Mouse (Mus musculus) adrenal gland (tissue): Measurements from ENCODE around the gene Gm3043.
"Not testable (repeated sequence)": the region's sequence is repeated elsewhere in the genome, so short reads cannot be mapped to it uniquely, and the experiment has no call there.

Source experiments
- intact Hi-C: fragments of 180-260 bp; cut with DNase I; formaldehyde crosslinking; loops from one replicate; pipeline ENCODE4 v1.15.1; 2025
- long read RNA-seq, 2 experiments: library from polyadenylated mRNA; unstranded; transcript quantifications; one replicate each; pipeline ENCODE4 v2.0.0; 2020; ENCODE audit warnings: borderline replicate concordance in 1 of 2; ENCODE audit not compliant: insufficient replicate concordance in 1 of 2

The Gm3043 gene
- long read RNA-seq, experiment 1, result 0 reads
- long read RNA-seq, experiment 2, result 0 reads

DNA sequence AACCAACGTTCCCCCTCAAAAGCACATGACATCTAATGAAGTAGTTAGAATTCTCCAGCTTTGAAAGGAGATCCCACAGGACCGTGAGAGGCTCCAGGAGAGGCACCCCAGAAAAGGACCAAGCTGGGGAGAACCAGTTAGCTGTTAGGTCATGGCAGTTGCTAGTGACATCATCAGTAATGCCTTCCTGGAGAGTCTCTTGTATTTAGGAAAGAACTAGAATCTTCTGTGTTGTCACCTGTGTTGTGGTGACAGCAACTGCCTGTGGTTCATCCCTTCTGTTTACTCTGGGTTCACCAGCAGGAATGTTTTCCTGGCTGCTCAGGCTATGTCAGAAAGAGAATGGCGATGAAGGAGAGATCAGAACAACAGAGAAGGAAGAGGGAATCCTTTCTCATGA, at the start of gene Gm3043:
Gm3043 (plus strand) TSS at position 301 of the 400 bp plus-strand sequence.
- intact Hi-C loops, result not testable (repeated sequence)

DNA sequence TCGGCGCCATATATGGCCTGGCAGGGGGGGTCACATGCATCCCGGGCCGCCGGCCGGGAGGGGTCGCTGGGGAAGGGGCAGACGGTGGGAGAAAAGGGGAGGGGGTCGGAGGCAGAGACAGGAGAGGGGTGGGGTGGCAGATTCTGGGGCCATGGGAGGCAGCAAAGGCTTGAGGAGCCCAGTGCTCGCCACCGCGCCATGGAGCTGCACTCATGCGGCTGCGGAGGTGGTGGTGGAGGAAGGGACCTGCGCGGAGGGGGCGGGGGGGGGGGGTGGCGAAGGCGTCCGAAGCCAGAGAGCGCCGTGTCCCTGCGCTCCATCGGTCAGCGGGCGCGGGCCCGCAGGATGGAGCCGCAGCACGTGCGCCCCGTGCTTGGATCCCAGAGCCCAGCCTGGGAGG, 36.9 kb upstream of the Gm3043 start, which contains the start of gene Gm3020:
Gm3020 (plus strand) TSS at position 301 of the 400 bp plus-strand sequence.
- intact Hi-C loops, result not testable (repeated sequence)
